Mouse (Mus musculus): ENCODE measurements at regions not wholly inside any gene's neighbourhood (a gene's known extent, or its start where the extent isn't known, plus 50 kb on each side); places are given as distances from the start of the nearest gene placed in this dataset.
"Not testable (repeated sequence)": the region's sequence is repeated elsewhere in the genome, so short reads cannot be mapped to it uniquely, and the experiment has no call there.

DNA sequence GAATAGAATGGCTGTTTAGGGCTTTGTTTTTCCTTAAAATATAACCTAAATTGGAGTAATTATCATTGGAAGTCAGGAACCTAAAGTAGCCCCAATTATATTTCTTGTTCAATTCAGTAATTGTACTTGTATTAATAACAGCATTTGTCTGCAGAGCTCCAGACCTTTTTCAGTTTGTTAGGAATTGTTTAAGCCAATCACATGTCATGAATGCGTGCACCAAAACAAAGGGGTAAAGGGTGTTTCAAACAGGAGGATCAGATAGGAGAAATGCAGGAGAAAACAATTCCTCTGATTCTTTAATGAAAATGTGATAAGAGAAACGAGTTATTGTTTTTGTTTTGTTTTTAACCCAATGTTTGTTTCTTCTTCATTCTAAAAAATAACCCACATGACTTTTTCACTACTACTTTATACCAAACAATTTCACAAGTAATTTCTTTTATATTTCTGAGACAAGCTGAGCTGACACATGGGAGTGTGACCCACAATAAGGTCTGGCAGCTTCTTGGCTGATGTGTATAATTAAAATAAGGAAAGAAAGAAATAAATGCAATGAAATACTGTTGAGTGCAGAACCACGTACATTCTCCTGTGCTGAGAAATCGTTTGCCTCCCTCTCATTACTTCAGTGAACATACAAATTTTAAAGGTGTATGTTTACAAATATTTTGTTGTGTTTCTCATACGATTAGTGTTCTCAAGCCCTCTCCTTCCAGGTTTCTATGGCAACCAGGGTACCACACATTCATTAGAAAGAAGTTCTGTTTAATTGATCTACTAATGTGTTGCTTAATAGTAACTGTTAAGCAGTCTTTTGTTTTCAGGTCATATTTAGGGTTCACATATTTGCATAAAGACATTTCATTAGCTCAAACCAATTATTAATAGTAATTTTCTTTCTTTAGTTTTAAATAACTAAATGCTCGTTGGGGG is 397.7 kb downstream of the Isl1 start:
- no peak for DNase-seq

DNA sequence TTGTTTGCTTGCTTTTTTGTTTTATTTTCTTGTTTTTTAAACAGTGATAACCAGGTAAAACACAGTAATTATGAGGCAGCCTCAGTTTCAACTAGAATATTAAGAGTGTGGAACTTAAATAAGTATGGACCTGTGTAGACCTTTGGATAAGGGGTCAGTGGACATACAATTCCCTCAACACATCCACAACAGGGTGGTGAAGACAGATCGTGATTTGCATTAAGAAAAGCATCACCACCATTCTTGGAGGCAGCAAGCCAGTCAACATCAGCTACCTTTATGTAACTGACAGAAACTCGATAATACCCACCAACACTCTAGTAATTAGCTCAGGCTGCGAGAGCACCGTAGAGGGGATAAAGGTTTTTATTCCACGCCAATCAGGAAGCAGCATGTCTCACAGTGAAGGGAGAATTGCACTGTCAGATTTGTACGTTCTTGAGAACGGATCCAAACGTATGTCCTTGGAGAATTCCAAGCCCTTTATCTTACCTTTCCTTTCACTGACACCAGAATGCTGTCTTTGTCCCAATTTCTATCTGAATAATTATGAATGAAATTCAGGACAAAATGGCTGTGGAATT is 398.5 kb downstream of the Isl1 start:
- DNase-seq, result no peak

GRCm38 (mm10) chr13:115880616-115881015 is 428.9 kb downstream of the Isl1 start:
- no peak for DNase-seq

- peak; percentile 13 for DNase-seq
Measured at GRCm38 (mm10) chr13:115860480-115860879, 449.0 kb downstream of the Isl1 start.

DNA sequence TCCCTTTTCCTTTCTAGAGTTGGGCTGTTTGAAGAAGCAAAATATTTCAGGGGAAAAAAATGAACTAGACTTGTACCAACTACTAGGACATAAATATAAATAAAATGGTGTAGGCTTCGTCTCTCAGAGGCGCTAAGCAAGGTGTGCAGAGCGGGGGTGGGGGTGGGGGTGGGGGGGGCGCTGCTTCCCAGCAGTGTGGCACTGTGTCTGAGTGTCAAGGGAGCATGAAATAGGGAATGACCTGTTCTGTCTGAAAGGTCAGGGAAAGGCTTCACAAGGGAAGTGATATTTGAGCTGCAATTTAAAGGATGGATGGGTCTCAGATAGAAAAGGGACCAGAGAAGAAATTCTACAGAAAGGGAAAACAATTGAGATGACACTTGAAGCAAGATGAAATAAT is 452.9 kb downstream of the Isl1 start:
- DNase-seq, result no peak

GRCm38 (mm10) chr13:115852689-115853356 is 456.7 kb downstream of the Isl1 start:
- no peak for DNase-seq

- peak; percentile 9 for DNase-seq
Measured at GRCm38 (mm10) chr13:115843121-115843520, 466.4 kb downstream of the Isl1 start.

GRCm38 (mm10) chr13:115836203-115836768 is 473.2 kb downstream of the Isl1 start:
- DNase-seq, result no peak

GRCm38 (mm10) chr13:115825191-115825590 is 484.3 kb downstream of the Isl1 start:
- DNase-seq, result peak; percentile 20

DNA sequence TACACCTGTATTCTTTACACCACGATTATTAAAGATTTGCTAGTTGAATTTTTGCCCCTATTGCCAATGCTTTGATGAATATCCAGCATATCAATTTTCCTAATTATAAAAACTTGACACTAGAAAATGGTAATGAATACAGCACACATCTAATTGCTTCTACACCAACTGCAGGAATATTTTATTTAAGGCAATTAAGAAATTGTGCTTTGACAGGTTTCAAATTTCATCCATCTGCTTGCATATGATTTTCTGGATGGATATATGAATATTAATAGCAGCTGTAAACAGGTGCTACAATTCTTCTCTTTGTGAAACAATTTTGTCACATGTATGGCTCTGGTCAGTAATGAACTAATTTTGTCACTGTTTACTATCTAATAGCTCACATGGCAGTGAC is 487.0 kb downstream of the Isl1 start:
- no peak for DNase-seq

- DNase-seq, result no peak
Measured at GRCm38 (mm10) chr13:115814211-115814610, 495.3 kb downstream of the Isl1 start.

DNA sequence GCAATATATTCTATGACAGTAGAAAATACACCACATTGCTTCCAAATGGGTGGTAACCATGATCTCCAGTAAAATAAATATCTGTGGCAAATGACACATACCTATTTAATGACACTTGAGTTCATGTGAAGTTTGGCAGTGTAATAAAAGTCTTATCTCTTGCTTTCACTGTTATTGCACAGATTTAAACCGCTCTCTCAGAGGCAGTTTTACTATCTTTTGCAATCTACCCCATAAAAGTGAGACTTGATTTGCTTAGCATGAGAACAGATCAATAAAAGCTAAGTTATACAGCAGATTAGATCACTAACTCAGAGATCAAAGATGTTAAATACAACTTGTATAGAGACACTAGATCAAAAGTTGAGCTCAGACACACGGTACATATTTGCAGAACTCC is 510.2 kb downstream of the Isl1 start:
- no peak for DNase-seq

GRCm38 (mm10) chr13:115751271-115751670 is 558.2 kb downstream of the Isl1 start:
- DNase-seq, result peak; percentile 45

DNA sequence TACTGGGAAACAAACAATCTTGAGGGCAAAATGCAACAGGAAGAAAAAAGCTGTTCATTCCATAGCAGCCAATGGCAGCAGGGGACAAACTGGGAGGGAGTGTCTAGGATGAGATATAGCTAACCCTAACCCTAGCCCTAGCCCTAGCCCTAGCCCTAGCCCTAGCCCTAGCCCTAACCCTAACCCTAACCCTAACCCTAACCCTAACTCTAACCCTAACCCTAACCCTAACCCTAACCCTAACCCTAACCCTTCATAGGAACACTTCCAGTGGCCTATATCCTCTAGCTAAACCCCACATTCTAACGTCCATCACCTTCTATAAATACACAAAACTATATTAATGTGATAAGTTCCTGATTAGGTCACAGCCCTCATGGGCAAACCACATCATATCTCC is 567.4 kb downstream of the Isl1 start:
- DNase-seq, result not testable (repeated sequence)

GRCm38 (mm10) chr13:115727986-115728385 is 581.5 kb downstream of the Isl1 start:
- DNase-seq, result no peak

DNA sequence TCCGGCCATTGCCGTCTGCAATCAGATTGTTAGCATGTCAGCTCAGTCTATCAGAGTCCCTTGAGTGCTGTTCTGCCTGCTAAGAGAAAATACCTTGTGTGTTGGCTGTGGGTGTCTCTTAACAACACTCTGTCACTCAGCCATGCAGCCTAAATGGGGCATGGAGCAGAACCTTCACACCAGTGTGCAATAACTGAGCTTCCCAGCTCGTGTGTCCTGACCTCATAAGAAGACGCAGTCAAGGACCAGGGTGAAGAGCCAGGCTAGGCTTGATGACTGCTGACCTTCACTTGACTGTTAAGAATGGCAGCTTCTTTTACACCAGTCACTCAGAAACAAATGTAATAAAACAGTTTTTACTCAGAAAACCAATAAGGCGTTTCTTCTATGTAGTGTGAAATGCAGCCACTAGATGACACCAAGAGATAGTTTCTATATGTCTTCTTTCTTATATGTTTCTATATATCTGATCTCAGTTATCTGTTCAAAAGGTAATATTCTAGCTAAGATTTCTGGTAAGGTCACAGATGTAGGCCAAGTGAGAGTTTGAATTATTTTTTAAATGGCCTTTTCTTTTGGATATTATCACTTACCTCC is 584.0 kb downstream of the Isl1 start:
- DNase-seq, result peak; percentile 16

GRCm38 (mm10) chr13:115719276-115719675 is 590.2 kb downstream of the Isl1 start:
- DNase-seq, result no peak

- peak; percentile 49 for DNase-seq
Measured at GRCm38 (mm10) chr13:115718859-115719258, 590.6 kb downstream of the Isl1 start.

- DNase-seq, result peak; percentile 27
Measured at GRCm38 (mm10) chr13:115696197-115696596, 594.4 kb upstream of the Itga1 start.

DNA sequence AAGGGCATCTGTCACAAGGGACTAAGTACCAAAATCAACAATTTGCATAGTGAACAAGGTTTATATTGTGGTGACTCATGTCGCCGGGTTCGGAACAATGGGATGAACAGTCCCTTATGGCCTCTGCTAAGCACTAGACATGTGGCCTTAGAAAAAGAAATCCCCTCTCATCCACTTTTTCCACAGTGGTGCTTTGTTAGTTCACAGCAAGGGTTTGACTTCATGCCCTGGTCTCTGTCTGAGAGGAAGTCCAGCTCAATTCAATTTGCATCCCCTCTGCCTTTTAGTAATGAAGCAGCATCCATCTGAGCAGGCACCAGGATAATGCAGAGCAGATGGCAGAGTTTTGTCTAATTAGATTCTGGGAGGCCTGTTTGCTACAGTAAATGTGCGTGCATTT is 585.7 kb upstream of the Itga1 start:
- peak; percentile 75 for DNase-seq

DNA sequence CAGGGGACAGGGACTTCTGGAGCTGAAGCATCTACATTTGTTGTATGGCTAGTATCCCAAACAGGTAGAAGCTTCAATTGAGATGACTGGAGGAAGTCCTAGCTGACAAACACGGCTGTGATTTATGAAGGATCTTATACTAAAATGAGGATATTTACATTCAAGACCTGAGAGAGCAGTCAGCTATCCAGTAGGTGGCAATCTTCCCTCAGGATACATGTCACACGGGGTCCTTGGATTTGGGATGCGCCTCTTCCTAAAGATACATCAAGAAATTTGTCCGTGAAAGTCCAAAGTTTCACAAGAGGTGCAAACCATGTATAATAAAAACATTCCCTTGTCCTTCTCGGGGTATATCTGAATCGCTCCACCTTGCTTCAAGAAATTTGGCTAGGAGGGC is 577.8 kb upstream of the Itga1 start:
- DNase-seq, result peak; percentile 73

DNA sequence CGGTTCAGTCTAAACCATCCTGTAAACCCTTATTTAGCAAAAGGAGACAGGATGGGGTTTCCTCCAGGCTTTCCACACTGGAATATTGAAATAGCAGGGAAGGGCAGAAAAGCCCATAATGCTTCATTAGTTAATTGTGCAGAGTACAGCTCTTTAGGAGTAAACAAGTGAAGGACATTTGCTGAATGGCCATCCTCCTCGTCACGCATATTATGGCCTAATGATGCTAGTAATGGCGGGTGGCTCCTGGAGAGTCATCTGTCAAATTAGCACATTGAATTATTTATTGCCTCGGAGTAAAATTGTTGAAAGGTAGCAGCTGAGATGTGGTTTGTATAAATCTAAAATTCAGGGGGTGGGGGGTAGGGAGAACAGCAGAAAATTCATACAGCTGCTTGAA is 575.1 kb upstream of the Itga1 start:
- DNase-seq, result no peak

DNA sequence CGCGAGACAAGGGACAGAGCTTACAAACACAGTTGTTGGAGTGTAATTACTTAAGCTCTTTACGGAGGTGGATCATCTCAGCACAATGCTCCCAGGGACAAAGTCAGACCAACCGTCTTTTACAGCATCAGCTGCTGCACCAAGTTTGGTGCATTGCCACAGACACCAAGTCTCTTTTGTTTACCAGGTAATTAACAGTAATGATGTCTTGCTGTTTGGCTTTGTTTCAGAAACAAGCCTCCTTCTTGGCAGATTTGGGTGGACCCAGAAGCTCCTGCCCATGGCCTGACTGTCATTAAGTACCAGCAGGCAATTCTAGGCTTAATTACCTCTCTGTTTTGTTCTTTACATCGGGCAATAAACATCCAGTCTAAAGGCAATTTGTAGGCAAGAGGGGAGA is 572.0 kb upstream of the Itga1 start:
- no peak for DNase-seq
